Mouse (Mus musculus) liver, adult 2 months (tissue): ENCODE measurements around the gene Dync2h1.

Experiments
- CTCF ChIP-seq: fragments of 200-500 bp; IDR thresholded peaks from 2 replicates; pipeline ENCODE4 v1.5.1; 2011; ENCODE audit warnings: low read depth, low read length, control low read depth
- POLR2A ChIP-seq: fragments of 200-500 bp; IDR thresholded peaks from 2 replicates; pipeline ENCODE4 v1.6.1; 2011; ENCODE audit warnings: low read length, control low read depth; ENCODE audit not compliant: insufficient read depth; ENCODE audit errors: extremely low read depth

- TF ChIP-seq CTCF (no peak), POLR2A (no peak)
These were observed 141.5 kb downstream of the Dync2h1 start for GRCm38 (mm10) chr9:7042635-7043273.
